ENCODE assay signal across 15 mouse cellular contexts in the genomic region with DNA sequence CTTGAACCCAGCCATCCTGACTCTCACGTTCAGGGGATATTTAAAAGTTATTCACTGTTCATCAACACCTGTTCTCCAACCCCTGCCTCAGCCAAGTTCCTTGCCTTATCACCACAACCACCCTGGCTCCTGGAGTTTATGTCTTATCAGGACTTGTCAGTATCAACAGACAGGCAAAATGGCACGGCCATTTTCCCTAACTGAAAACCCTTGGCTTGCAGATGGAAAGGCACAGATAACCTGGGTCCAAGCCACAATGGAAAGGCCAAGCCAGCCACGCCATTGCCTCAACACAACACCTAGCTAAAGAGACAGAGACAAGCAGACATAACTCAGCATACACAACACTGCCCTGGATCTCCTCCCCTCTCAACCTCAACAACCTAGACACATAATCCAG. TPM values are rescaled to one million over a fixed set of nuclear protein-coding genes. Genes with fewer than 3 reads are reported as not detected.
DNase-seq lines count a peak whose midpoint lies in the region; ATAC-seq and TF ChIP-seq lines count a peak whose summit lies in the region.
"Had no signal": no experiment of that assay in that cellular context is flagged by ENCODE, and none has a peak within 500 bp of the region (broad histone marks: within the 10 kb centered on the region; RNA-seq: fewer than 3 reads in every experiment).

No protein-coding gene starts in this region.

- no peaks in the 10 kb centered on the region for H3K27me3 ChIP-seq in liver, embryonic 12.5 days (replicated peaks)
- no peaks in the 10 kb centered on the region for H3K27me3 ChIP-seq in midbrain, embryonic 16.5 days (ENCODE audit: control insufficient read depth, insufficient read depth, low read depth, low read length)
- no peaks in the 10 kb centered on the region for H3K27me3 ChIP-seq in forebrain, postnatal 0 days (ENCODE audit: insufficient read depth, low read length)
- H3K27me3 ChIP-seq in limb, embryonic 10.5 days (ENCODE audit: low read depth, poor library complexity, severe bottlenecking) = no peaks in the 10 kb centered on the region
- H3K27me3 ChIP-seq: embryonic facial prominence, embryonic 15.5 days; hindbrain, embryonic 12.5 days had no signal

- peak overlapping the region; percentile 18 for H3K4me2 ChIP-seq in liver, embryonic 12.5 days
- H3K4me2 ChIP-seq in midbrain, embryonic 16.5 days (ENCODE audit: low read length) = no peak overlapping the region
- H3K4me2 ChIP-seq in forebrain, postnatal 0 days (ENCODE audit: low read depth) = no peak overlapping the region
- H3K4me2 ChIP-seq: embryonic facial prominence, embryonic 15.5 days; hindbrain, embryonic 12.5 days had no signal

- H3K27ac ChIP-seq in liver, embryonic 12.5 days = peak overlapping the region; percentile 8
- H3K27ac ChIP-seq in midbrain, embryonic 16.5 days (ENCODE audit: low read length) = no peak overlapping the region
- no peak overlapping the region for H3K27ac ChIP-seq in forebrain, postnatal 0 days (ENCODE audit: low read depth, low read length)
- no peak overlapping the region for H3K27ac ChIP-seq in limb, embryonic 10.5 days
- H3K27ac ChIP-seq: embryonic facial prominence, embryonic 15.5 days; heart, embryonic 10.5 days; hindbrain, embryonic 12.5 days; left cerebral cortex, adult 2 months; midbrain, embryonic 10.5 days had no signal

- H3K36me3 ChIP-seq in liver, embryonic 12.5 days = peaks cover 12% of the 10 kb centered on the region
- H3K36me3 ChIP-seq in midbrain, embryonic 16.5 days (ENCODE audit: control insufficient read depth, insufficient read depth, low read length) = no peaks in the 10 kb centered on the region
- H3K36me3 ChIP-seq in forebrain, postnatal 0 days (ENCODE audit: insufficient read depth) = no peaks in the 10 kb centered on the region; the same call in 1 of the 2 replicates
- H3K36me3 ChIP-seq in limb, embryonic 10.5 days = no peaks in the 10 kb centered on the region

- DNase-seq in heart, adult 11 months = peak; percentile 82
- DNase-seq in heart, postnatal 4 days = no peak
- peak; percentile 58 for DNase-seq in c-Kit-positive CD71-positive TER-119-positive erythroid progenitor cells, embryonic 14.5 days (ENCODE audit: low spot score)
- no peak for DNase-seq in forebrain, postnatal 0 days
- no peak for DNase-seq in limb, embryonic 10.5 days (ENCODE audit: low spot score)
- DNase-seq: embryo, embryonic 11 days had no signal

- H3K9me3 ChIP-seq in liver, embryonic 12.5 days (replicated peaks) = no peaks in the 10 kb centered on the region
- no peaks in the 10 kb centered on the region for H3K9me3 ChIP-seq in midbrain, embryonic 16.5 days (replicated peaks; ENCODE audit: control insufficient read depth, low read length, poor library complexity, severe bottlenecking)
- H3K9me3 ChIP-seq in forebrain, postnatal 0 days (ENCODE audit: low read length) = no peaks in the 10 kb centered on the region
- H3K9me3 ChIP-seq in limb, embryonic 10.5 days (replicated peaks) = no peaks in the 10 kb centered on the region
- H3K9me3 ChIP-seq: embryonic facial prominence, embryonic 15.5 days; heart, embryonic 10.5 days; hindbrain, embryonic 12.5 days; midbrain, embryonic 10.5 days had no signal

- no peak overlapping the region for H3K9ac ChIP-seq in liver, embryonic 12.5 days
- no peak overlapping the region for H3K9ac ChIP-seq in midbrain, embryonic 16.5 days (ENCODE audit: low read depth, low read length)
- no peak overlapping the region for H3K9ac ChIP-seq in forebrain, postnatal 0 days
- H3K9ac ChIP-seq: embryonic facial prominence, embryonic 15.5 days; hindbrain, embryonic 12.5 days had no signal

- ATAC-seq in liver, embryonic 12.5 days = peak; percentile 82
- ATAC-seq in megakaryocyte progenitor cell, adult 5-6 weeks (replicated peaks; ENCODE audit: poor library complexity) = peak; percentile 49
- no peak for ATAC-seq in midbrain, embryonic 16.5 days
- ATAC-seq in forebrain, postnatal 0 days = no peak
- ATAC-seq: CD4-positive, CD25-positive, alpha-beta regulatory T cell, adult 4 months had no signal

- TF ChIP-seq CTCF in forebrain, postnatal 0 days (IDR thresholded peaks at IDR 0.05; ENCODE audit: low read depth) = no peak

- 16% methylated on average over 3 of the region's 3 CpGs for WGBS in liver, embryonic 12.5 days (ENCODE audit: insufficient replicate concordance)
- WGBS in midbrain, embryonic 16.5 days = 91% methylated on average over 3 of the region's 3 CpGs
- 90% methylated on average over 3 of the region's 3 CpGs for WGBS in forebrain, postnatal 0 days
- WGBS in limb, embryonic 10.5 days = 81% methylated on average over 3 of the region's 3 CpGs

- peaks cover 45% of the 10 kb centered on the region for H3K4me1 ChIP-seq in liver, embryonic 12.5 days
- H3K4me1 ChIP-seq in midbrain, embryonic 16.5 days (ENCODE audit: control insufficient read depth, insufficient read depth, low read length) = no peaks in the 10 kb centered on the region
- H3K4me1 ChIP-seq in forebrain, postnatal 0 days (ENCODE audit: insufficient read depth) = no peaks in the 10 kb centered on the region
- peaks cover 5% of the 10 kb centered on the region for H3K4me1 ChIP-seq in limb, embryonic 10.5 days

- no peak overlapping the region for H3K4me3 ChIP-seq in liver, embryonic 12.5 days
- no peak overlapping the region for H3K4me3 ChIP-seq in midbrain, embryonic 16.5 days (ENCODE audit: low read depth, low read length)
- no peak overlapping the region for H3K4me3 ChIP-seq in forebrain, postnatal 0 days (ENCODE audit: low read depth, low read length)
- H3K4me3 ChIP-seq in limb, embryonic 10.5 days = no peak overlapping the region
- H3K4me3 ChIP-seq: embryonic facial prominence, embryonic 15.5 days; heart, embryonic 10.5 days; hindbrain, embryonic 12.5 days; left cerebral cortex, adult 2 months; midbrain, embryonic 10.5 days had no signal

RNA-seq across cellular contexts. Expression of a gene that starts 38.6 kb away (rescaled TPM):
- total RNA-seq in heart, postnatal 4 days (2021) = 10 to 100 TPM in 1 of 2 experiments, 1 to 10 TPM in 1; 9.5 to 11.6 TPM
- polyA plus RNA-seq in liver, embryonic 12.5 days (2016; fragmentation: Nextera tagmentation; extraction: Ambion mirVana) = 9.8 and 10.1 TPM in 2 replicates
- 1.2 and 1.8 TPM in 2 replicates for total RNA-seq in megakaryocyte progenitor cell, adult 5-6 weeks (2015)
- total RNA-seq in megakaryocyte progenitor cell, adult 5-6 weeks (2017) = 1.8 and 1.9 TPM in 2 replicates
- polyA plus RNA-seq in midbrain, embryonic 16.5 days (2015; fragmentation: Nextera tagmentation; extraction: Ambion mirVana) = 9.3 and 9.9 TPM in 2 replicates
- total RNA-seq in forebrain, postnatal 0 days (2014; rRNA removed) = 26.4 and 39.2 TPM in 2 replicates
- 3.7 and 6.3 TPM in 2 replicates for polyA plus RNA-seq in forebrain, postnatal 0 days (2015; fragmentation: Nextera tagmentation; extraction: Ambion mirVana)
- 2.3 and 3.2 TPM in 2 replicates for polyA plus RNA-seq in limb, embryonic 10.5 days (2016; fragmentation: Nextera tagmentation; extraction: Ambion mirVana)

Comparison
In these comparisons a context has a peak if more than half of its experiments do, and no peak if none do; other contexts are left out.
1. DNase-seq: peak in heart, adult 11 months (single experiment) and c-Kit-positive CD71-positive TER-119-positive erythroid progenitor cells, embryonic 14.5 days (single experiment); none in heart, postnatal 4 days (single experiment), forebrain, postnatal 0 days (single experiment) and limb, embryonic 10.5 days (single experiment).
2. ATAC-seq: peak in liver, embryonic 12.5 days (single experiment) and megakaryocyte progenitor cell, adult 5-6 weeks (single experiment); none in midbrain, embryonic 16.5 days (single experiment) and forebrain, postnatal 0 days (single experiment).